Mouse (Mus musculus) hindbrain, embryonic 14.5 days (tissue): ENCODE data around the gene Tut1. TPM values are rescaled to one million over a fixed set of nuclear protein-coding genes. Genes with fewer than 3 reads are reported as not detected.
A peak's percentile ranks its signal among the peaks of the same experiment; 100 is the strongest.

ENCODE experiments used
- ATAC-seq: fragments of 200-750 bp; cut with Nextera tagmentation; 2 replicates; pipeline ENCODE4 v1.8.0; 2017; ENCODE audit warnings: moderate number of reproducible peaks, mild to moderate bottlenecking, moderate TSS enrichment, moderate library complexity; ENCODE audit not compliant: low FRiP score
- DNase-seq: peaks from one replicate; pipeline ENCODE4 v3.0.0-alpha.2; 2015; ENCODE audit warnings: low spot score
- H3K27ac ChIP-seq: fragments of 300-500 bp; sonication (generic); 2 replicates; pipeline ENCODE4 v1.5.1; 2014; ENCODE audit warnings: mild to moderate bottlenecking, moderate library complexity
- H3K27me3 ChIP-seq: fragments of 300-500 bp; sonication (generic); 2 replicates; pipeline ENCODE4 v1.6.1; 2014; ENCODE audit warnings: mild to moderate bottlenecking, low read length, mixed read lengths; ENCODE audit not compliant: control insufficient read depth, insufficient read depth
- H3K36me3 ChIP-seq: fragments of 300-500 bp; sonication (generic); replicated peaks from 2 replicates; pipeline ENCODE4 v1.6.1; 2014; ENCODE audit not compliant: control insufficient read depth, insufficient read depth
- H3K4me1 ChIP-seq: fragments of 300-500 bp; sonication (generic); replicated peaks from 2 replicates; pipeline ENCODE4 v1.6.1; 2014; ENCODE audit warnings: antibody characterized with exemption, low read length, mixed read lengths; ENCODE audit not compliant: control insufficient read depth, insufficient read depth
- H3K4me2 ChIP-seq: fragments of 300-500 bp; sonication (generic); replicated peaks from 2 replicates; pipeline ENCODE4 v1.6.1; 2014; ENCODE audit warnings: mild to moderate bottlenecking, moderate library complexity
- H3K4me3 ChIP-seq: fragments of 300-500 bp; sonication (generic); replicated peaks from 2 replicates; pipeline ENCODE4 v1.5.1; 2014; ENCODE audit warnings: mild to moderate bottlenecking, low read length
- H3K9ac ChIP-seq: fragments of 300-500 bp; sonication (generic); 2 replicates; pipeline ENCODE4 v1.6.1; 2014
- H3K9me3 ChIP-seq: fragments of 300-500 bp; sonication (generic); 2 replicates; pipeline ENCODE4 v1.6.1; 2016; ENCODE audit warnings: low read length; ENCODE audit not compliant: control insufficient read depth
- WGBS: fragments of 180-500 bp; shearing (Covaris S2); extraction: QIAGEN DNeasy Blood & Tissue Kit; methylation state at CpG from one replicate; pipeline ENCODE4 v1.1.7; 2014; 5-methylcytosine and 5-hydroxymethylcytosine counted together
- polyA plus RNA-seq: library from polyadenylated mRNA; unstranded; fragments of >200 nt; fragmentation: Nextera tagmentation; extraction: Ambion mirVana; gene quantifications from 2 replicates; pipeline ENCODE4 v1.2.1, GENCODE M21; 2014

The Tut1 gene
- polyA plus RNA-seq: 20.0 and 23.0 TPM in 2 replicates

- Histone ChIP-seq H3K4me3 (peak within 1 kb of the TSS; percentile 61), H3K4me1 (peaks cover 18% of the 10 kb centered on the region), H3K27ac (peak within 1 kb of the TSS; percentile 84), H3K27me3 (no peaks in the 10 kb centered on the region), H3K36me3 (peaks cover 66% of the 10 kb centered on the region), H3K9me3 (no peaks in the 10 kb centered on the region), H3K9ac (peak within 1 kb of the TSS; percentile 65), H3K4me2 (peak within 1 kb of the TSS; percentile 88)
- peak; percentile 99 for DNase-seq
- 2% methylated on average over 46 of the region's 46 CpGs for WGBS
- ATAC-seq: peak; percentile 96
These were observed at the start of gene Tut1 for GRCm38 (mm10) chr19:8953135-8954039. Tut1 (plus strand) TSS chr19:8953847.

- no peaks in the 10 kb centered on the region for H3K9me3 ChIP-seq
- no peaks in the 10 kb centered on the region for H3K27me3 ChIP-seq
- no peak overlapping the region for H3K9ac ChIP-seq
- no peak overlapping the region for H3K4me3 ChIP-seq
- DNase-seq (no peak), ATAC-seq (no peak)
- H3K4me1 ChIP-seq: no peaks in the 10 kb centered on the region
- WGBS: 93% methylated on average over 6 of the region's 6 CpGs
- H3K27ac ChIP-seq: no peak overlapping the region
- peaks cover 99% of the 10 kb centered on the region for H3K36me3 ChIP-seq
- H3K4me2 ChIP-seq: no peak overlapping the region
These were observed 45.1 kb upstream of the Tut1 start for GRCm38 (mm10) chr19:8908531-8908930.

- H3K27me3 ChIP-seq: no peaks in the 10 kb centered on the region
- no peak overlapping the region for H3K4me2 ChIP-seq
- no peaks in the 10 kb centered on the region for H3K4me1 ChIP-seq
- no peaks in the 10 kb centered on the region for H3K9me3 ChIP-seq
- H3K27ac ChIP-seq: no peak overlapping the region
- DNase-seq (no peak), ATAC-seq (no peak)
- 93% methylated on average over 5 of the region's 5 CpGs for WGBS
- H3K36me3 ChIP-seq: peaks cover 100% of the 10 kb centered on the region
- H3K9ac ChIP-seq: no peak overlapping the region
- H3K4me3 ChIP-seq: no peak overlapping the region
These were observed 41.8 kb upstream of the Tut1 start for GRCm38 (mm10) chr19:8911810-8912209.

DNA sequence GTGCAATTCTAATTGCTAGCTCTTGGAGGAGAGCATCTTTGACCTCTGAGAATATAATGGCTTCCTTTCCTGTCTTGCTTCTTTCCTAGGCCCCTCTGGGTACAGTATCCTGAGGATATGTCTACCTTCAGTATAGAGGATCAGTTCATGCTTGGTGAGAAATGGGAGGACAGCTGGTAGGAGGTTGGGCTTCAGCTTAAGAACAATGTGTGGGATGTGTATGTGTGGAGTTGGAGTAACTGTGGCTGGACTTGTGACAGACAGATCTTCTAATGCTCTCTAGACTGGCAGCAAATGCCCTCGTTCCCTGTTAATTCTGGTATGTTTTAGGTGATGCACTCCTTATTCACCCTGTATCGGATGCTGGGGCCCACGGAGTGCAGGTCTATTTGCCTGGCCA, 39.4 kb upstream of the Tut1 start:
- Histone ChIP-seq H3K27ac (no peak overlapping the region), H3K4me3 (no peak overlapping the region), H3K9me3 (no peaks in the 10 kb centered on the region), H3K27me3 (no peaks in the 10 kb centered on the region), H3K4me2 (no peak overlapping the region), H3K9ac (no peak overlapping the region), H3K36me3 (peaks cover 80% of the 10 kb centered on the region), H3K4me1 (no peaks in the 10 kb centered on the region)
- ATAC-seq (no peak), DNase-seq (no peak)
- WGBS: 98% methylated on average over 3 of the region's 3 CpGs

- WGBS: 94% methylated on average over 3 of the region's 3 CpGs
- DNase-seq: no peak
These were observed 34.6 kb upstream of the Tut1 start for GRCm38 (mm10) chr19:8919000-8919399.

GRCm38 (mm10) chr19:8919684-8920072, 34.0 kb upstream of the Tut1 start:
- Histone ChIP-seq H3K27ac (peak overlapping the region; percentile 84), H3K36me3 (peaks cover 38% of the 10 kb centered on the region), H3K9me3 (no peaks in the 10 kb centered on the region), H3K27me3 (no peaks in the 10 kb centered on the region), H3K4me1 (peaks cover 17% of the 10 kb centered on the region), H3K4me2 (peak overlapping the region; percentile 69), H3K9ac (peak overlapping the region; percentile 89; the same call in 1 of the 2 replicates), H3K4me3 (peak overlapping the region; percentile 93)
- DNase-seq: no peak
- no peak for ATAC-seq
- WGBS: 73% methylated on average over 6 of the region's 6 CpGs

More at GRCm38 (mm10) chr19:8919000-8919399, 34.6 kb upstream of the Tut1 start:
- Histone ChIP-seq H3K9me3 (no peaks in the 10 kb centered on the region), H3K4me1 (peaks cover 17% of the 10 kb centered on the region), H3K4me3 (peak overlapping the region; percentile 93; the same call in 1 of the 2 replicates), H3K9ac (no peak overlapping the region), H3K27me3 (no peaks in the 10 kb centered on the region), H3K4me2 (no peak overlapping the region), H3K27ac (no peak overlapping the region), H3K36me3 (peaks cover 44% of the 10 kb centered on the region)
- ATAC-seq: no peak

DNA sequence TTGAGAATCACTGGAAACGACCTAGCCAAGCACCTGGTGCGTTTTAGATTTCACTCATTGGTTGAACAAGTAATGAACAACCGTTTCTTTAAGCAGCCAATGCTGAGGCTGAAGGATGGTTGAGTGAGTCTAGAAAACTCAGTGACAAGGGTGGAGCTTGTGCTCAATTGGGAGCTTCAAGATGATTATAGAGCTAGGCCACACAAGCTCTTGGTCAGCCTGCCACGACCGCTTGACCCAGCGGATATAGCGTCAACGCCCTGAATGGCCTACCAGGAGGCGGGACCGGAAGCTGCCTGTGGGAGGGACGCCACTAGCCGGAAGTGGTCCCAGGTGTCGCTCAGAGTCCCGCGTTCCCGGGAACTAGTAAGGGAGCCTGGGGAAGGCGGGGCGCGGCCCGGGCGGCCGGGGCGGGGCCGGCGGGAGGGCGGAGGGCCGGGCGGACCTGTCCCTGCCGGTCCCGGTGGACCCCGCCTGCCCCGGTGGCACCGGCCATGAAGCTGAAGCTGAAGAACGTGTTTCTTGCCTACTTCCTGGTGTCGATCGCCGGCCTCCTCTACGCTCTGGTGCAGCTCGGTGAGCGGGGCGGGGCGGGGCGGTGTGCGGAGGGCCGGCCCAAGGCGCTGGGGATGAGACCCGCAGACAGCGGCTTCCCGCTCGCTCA, 33.4 kb upstream of the Tut1 start, which contains the start of gene B3gat3:
Gene B3gat3 (plus strand): TSS at position 302 of the 664 bp plus-strand sequence.
- H3K4me2 ChIP-seq: peak within 1 kb of the TSS; percentile 69
- DNase-seq (peak; percentile 89), ATAC-seq (peak; percentile 98)
- 3% methylated on average over 40 of the region's 50 CpGs for WGBS
- peak within 1 kb of the TSS; percentile 89 for H3K9ac ChIP-seq
- peaks cover 17% of the 10 kb centered on the region for H3K4me1 ChIP-seq
- peak within 1 kb of the TSS; percentile 93 for H3K4me3 ChIP-seq
- H3K9me3 ChIP-seq: no peaks in the 10 kb centered on the region
- H3K27me3 ChIP-seq: no peaks in the 10 kb centered on the region
- H3K36me3 ChIP-seq: peaks cover 34% of the 10 kb centered on the region
- H3K27ac ChIP-seq: peak within 1 kb of the TSS; percentile 84

DNA sequence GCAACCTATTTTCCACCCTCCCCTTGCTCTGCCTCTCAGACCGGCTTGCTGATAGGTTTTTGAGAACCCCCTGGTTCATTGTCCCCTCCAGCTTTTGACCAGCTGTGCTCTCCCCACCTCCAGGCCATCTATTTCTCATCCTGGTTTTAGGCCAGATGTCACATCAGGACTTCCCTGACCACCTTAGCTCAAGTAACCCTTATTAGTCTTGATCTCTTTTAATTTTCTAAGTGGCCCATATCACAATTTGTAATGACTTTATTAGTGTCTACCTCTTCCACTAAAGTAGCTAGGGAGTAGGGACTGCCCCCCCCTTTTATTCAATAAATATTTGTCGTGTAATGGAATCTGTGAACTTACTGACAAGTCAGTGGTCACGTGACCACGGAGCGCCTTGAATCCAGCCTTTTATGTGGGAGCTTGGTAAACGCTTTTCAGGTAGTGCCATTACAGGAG, 32.8 kb upstream of the Tut1 start:
- Histone ChIP-seq H3K27me3 (no peaks in the 10 kb centered on the region), H3K36me3 (peaks cover 34% of the 10 kb centered on the region), H3K4me1 (peaks cover 17% of the 10 kb centered on the region), H3K4me2 (peak overlapping the region; percentile 69), H3K27ac (peak overlapping the region; percentile 84), H3K4me3 (peak overlapping the region; percentile 93), H3K9me3 (no peaks in the 10 kb centered on the region), H3K9ac (peak overlapping the region; percentile 89)
- peak; percentile 55 for DNase-seq
- no peak; the same call in 1 of the 2 replicates for ATAC-seq
- 2% methylated on average over 6 of the region's 6 CpGs for WGBS

DNA sequence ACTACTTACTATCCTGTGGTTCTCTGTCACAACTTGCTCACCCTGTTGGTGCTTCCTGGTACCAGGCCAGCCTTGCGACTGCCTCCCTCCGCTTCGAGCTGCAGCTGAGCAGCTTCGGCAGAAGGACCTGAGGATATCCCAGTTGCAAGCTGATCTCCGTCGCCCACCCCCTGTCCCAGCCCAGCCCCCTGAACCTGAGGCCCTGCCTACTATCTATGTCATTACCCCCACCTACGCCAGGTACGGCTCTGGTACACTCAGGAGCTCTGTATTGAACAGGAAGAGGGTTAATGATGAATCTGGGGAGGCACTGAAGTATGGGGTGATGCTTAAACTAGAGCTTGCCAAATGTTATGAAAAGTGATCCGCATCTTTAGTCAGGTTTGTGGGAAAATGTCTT, 31.9 kb upstream of the Tut1 start:
- Histone ChIP-seq H3K9ac (peak overlapping the region; percentile 89), H3K4me2 (peak overlapping the region; percentile 69), H3K27ac (no peak overlapping the region), H3K4me1 (peaks cover 17% of the 10 kb centered on the region), H3K27me3 (no peaks in the 10 kb centered on the region), H3K36me3 (peaks cover 34% of the 10 kb centered on the region), H3K9me3 (no peaks in the 10 kb centered on the region), H3K4me3 (peak overlapping the region; percentile 93)
- no peak for DNase-seq
- no peak for ATAC-seq
- 81% methylated on average over 9 of the region's 9 CpGs for WGBS
